Mouse (Mus musculus): ENCODE results near the gene Thbs4. TPM values are rescaled to one million over a fixed set of nuclear protein-coding genes. Genes with fewer than 3 reads are reported as not detected.

Thbs4 gene
- polyA plus RNA-seq, 1 experiment from 2014 or later: 1.4 TPM

DNA sequence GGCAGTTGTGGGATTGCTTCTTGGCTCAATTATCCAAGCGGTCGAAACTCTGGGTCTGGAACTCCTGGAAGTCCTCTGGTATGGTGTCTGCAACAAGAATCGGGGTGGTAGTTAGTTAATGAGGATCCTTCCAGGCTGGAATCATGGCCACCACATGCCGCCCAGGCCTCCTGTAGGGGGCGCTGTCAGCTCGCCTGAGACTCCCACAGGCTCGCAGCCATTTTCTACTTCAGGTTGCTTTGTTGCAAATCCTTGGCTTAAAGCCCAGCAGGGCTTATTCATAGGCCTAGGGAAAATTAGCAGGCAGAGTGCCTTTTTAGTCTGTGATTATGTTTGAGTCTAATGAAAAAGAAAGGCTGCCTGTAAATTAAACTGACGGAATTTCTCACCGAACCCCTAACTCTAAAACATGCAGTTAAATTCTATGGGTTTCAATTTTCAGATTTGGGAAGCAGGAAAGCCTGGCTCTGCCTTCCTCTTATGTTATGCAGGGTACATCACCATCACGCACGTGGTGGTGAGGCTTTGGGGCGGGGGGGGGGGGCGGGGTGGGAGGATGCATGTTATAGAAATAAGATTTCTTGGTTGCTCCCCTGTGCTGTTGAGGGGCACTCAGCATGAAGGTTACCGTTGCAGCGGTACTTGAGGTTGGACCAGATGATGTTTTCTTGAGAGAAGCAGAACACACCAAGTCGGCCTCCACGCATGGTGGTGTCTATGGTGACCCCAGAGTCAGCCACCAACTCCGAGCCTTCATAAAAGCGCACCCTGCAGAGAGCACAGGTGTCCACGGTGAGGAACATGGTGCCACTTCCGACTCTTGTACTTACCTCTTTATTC is 42.7 kb downstream of the Thbs4 start:
- ATAC-seq (ENCODE audit: low read depth): peak; percentile 82
- Histone ChIP-seq H3K27ac (ENCODE audit: low read depth, low read length) (no peak overlapping the region; the same call in 1 of the 2 replicates), H3K36me3 (ENCODE audit: control insufficient read depth, insufficient read depth, low read length) (no peaks in the 10 kb centered on the region), H3K9ac (replicated peaks; ENCODE audit: low read depth, low read length) (no peak overlapping the region), H3K4me2 (ENCODE audit: low read depth, low read length) (no peak overlapping the region), H3K4me1 (ENCODE audit: control insufficient read depth, insufficient read depth, low read length) (no peaks in the 10 kb centered on the region), H3K27me3 (ENCODE audit: control insufficient read depth, insufficient read depth, low read length) (no peaks in the 10 kb centered on the region), H3K9me3 (ENCODE audit: control insufficient read depth, low read length) (no peaks in the 10 kb centered on the region), H3K4me3 (ENCODE audit: low read depth, low read length) (no peak overlapping the region)
- WGBS: 61% methylated on average over 21 of the region's 21 CpGs

- Histone ChIP-seq H3K4me1 (ENCODE audit: control insufficient read depth, insufficient read depth, low read length) (no peaks in the 10 kb centered on the region), H3K27ac (ENCODE audit: low read depth, low read length) (no peak overlapping the region), H3K4me3 (ENCODE audit: low read depth, low read length) (no peak overlapping the region), H3K36me3 (ENCODE audit: control insufficient read depth, insufficient read depth, low read length) (no peaks in the 10 kb centered on the region), H3K9ac (replicated peaks; ENCODE audit: low read depth, low read length) (no peak overlapping the region), H3K9me3 (ENCODE audit: control insufficient read depth, low read length) (no peaks in the 10 kb centered on the region), H3K4me2 (ENCODE audit: low read depth, low read length) (peak overlapping the region; percentile 26; the same call in 1 of the 2 replicates), H3K27me3 (ENCODE audit: control insufficient read depth, insufficient read depth, low read length) (no peaks in the 10 kb centered on the region)
- 19% methylated on average over 7 of the region's 7 CpGs for WGBS
- peak; percentile 77 for ATAC-seq (ENCODE audit: low read depth)
Observed at GRCm38 (mm10) chr13:92750976-92751518, 43.6 kb downstream of the Thbs4 start.

- Histone ChIP-seq H3K4me3 (ENCODE audit: low read depth, low read length) (no peak overlapping the region), H3K9ac (replicated peaks; ENCODE audit: low read depth, low read length) (no peak overlapping the region), H3K36me3 (ENCODE audit: control insufficient read depth, insufficient read depth, low read length) (no peaks in the 10 kb centered on the region), H3K4me1 (ENCODE audit: control insufficient read depth, insufficient read depth, low read length) (no peaks in the 10 kb centered on the region), H3K27me3 (ENCODE audit: control insufficient read depth, insufficient read depth, low read length) (no peaks in the 10 kb centered on the region), H3K4me2 (ENCODE audit: low read depth, low read length) (no peak overlapping the region), H3K9me3 (ENCODE audit: control insufficient read depth, low read length) (no peaks in the 10 kb centered on the region), H3K27ac (ENCODE audit: low read depth, low read length) (no peak overlapping the region)
- ATAC-seq (ENCODE audit: low read depth): no peak
- WGBS: 89% methylated on average over 5 of the region's 5 CpGs
Observed at GRCm38 (mm10) chr13:92743337-92743736, 51.3 kb downstream of the Thbs4 start.

DNA sequence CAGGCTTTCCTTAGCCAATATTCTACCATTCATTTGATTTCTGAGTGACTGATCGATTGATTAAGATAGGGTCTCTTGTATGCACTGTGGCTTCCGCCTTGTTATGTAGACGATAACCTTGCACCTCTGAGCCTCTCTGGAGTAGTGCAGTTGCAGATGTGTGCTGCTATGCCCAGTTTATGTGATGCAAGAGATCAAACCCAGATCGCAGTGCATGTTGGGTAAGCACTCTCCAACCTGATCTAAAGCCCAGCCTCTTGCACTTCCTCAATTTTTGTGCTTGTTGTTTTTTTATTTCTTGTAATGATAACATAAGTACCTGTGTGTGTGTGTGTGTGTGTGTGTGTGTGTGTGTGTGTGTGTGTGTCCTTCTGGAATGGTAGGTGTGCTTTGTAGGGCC is 51.7 kb downstream of the Thbs4 start:
- H3K9me3 ChIP-seq (ENCODE audit: control insufficient read depth, low read length): no peaks in the 10 kb centered on the region
- H3K27me3 ChIP-seq (ENCODE audit: control insufficient read depth, insufficient read depth, low read length): no peaks in the 10 kb centered on the region
- no peak for ATAC-seq (ENCODE audit: low read depth)
- no peaks in the 10 kb centered on the region for H3K4me1 ChIP-seq (ENCODE audit: control insufficient read depth, insufficient read depth, low read length)
- no peak overlapping the region for H3K27ac ChIP-seq (ENCODE audit: low read depth, low read length)
- H3K36me3 ChIP-seq (ENCODE audit: control insufficient read depth, insufficient read depth, low read length): no peaks in the 10 kb centered on the region
- H3K4me2 ChIP-seq (ENCODE audit: low read depth, low read length): no peak overlapping the region
- WGBS: 93% methylated on average over 4 of the region's 4 CpGs
- no peak overlapping the region for H3K4me3 ChIP-seq (ENCODE audit: low read depth, low read length)
- no peak overlapping the region for H3K9ac ChIP-seq (replicated peaks; ENCODE audit: low read depth, low read length)

- Histone ChIP-seq H3K9me3 (ENCODE audit: control insufficient read depth, low read length) (no peaks in the 10 kb centered on the region), H3K4me2 (ENCODE audit: low read depth, low read length) (no peak overlapping the region), H3K36me3 (ENCODE audit: control insufficient read depth, insufficient read depth, low read length) (no peaks in the 10 kb centered on the region), H3K27ac (ENCODE audit: low read depth, low read length) (no peak overlapping the region), H3K9ac (replicated peaks; ENCODE audit: low read depth, low read length) (no peak overlapping the region), H3K4me3 (ENCODE audit: low read depth, low read length) (no peak overlapping the region), H3K27me3 (ENCODE audit: control insufficient read depth, insufficient read depth, low read length) (no peaks in the 10 kb centered on the region), H3K4me1 (ENCODE audit: control insufficient read depth, insufficient read depth, low read length) (no peaks in the 10 kb centered on the region)
- 7% methylated on average over 2 of the region's 2 CpGs for WGBS
- peak; percentile 63; the same call in 1 of the 2 replicates for ATAC-seq (ENCODE audit: low read depth)
Observed at GRCm38 (mm10) chr13:92740671-92741270, 53.8 kb downstream of the Thbs4 start.

GRCm38 (mm10) chr13:92739858-92740257 is 54.8 kb downstream of the Thbs4 start:
- Histone ChIP-seq H3K36me3 (ENCODE audit: control insufficient read depth, insufficient read depth, low read length) (no peaks in the 10 kb centered on the region), H3K9me3 (ENCODE audit: control insufficient read depth, low read length) (no peaks in the 10 kb centered on the region), H3K4me3 (ENCODE audit: low read depth, low read length) (no peak overlapping the region), H3K9ac (replicated peaks; ENCODE audit: low read depth, low read length) (no peak overlapping the region), H3K4me2 (ENCODE audit: low read depth, low read length) (no peak overlapping the region), H3K27ac (ENCODE audit: low read depth, low read length) (no peak overlapping the region), H3K27me3 (ENCODE audit: control insufficient read depth, insufficient read depth, low read length) (no peaks in the 10 kb centered on the region), H3K4me1 (ENCODE audit: control insufficient read depth, insufficient read depth, low read length) (no peaks in the 10 kb centered on the region)
- WGBS: 95% methylated on average over 3 of the region's 3 CpGs
- ATAC-seq (ENCODE audit: low read depth): no peak

- Histone ChIP-seq H3K27me3 (ENCODE audit: control insufficient read depth, insufficient read depth, low read length) (no peaks in the 10 kb centered on the region), H3K4me3 (ENCODE audit: low read depth, low read length) (no peak overlapping the region), H3K9me3 (ENCODE audit: control insufficient read depth, low read length) (no peaks in the 10 kb centered on the region), H3K27ac (ENCODE audit: low read depth, low read length) (no peak overlapping the region), H3K4me2 (ENCODE audit: low read depth, low read length) (no peak overlapping the region), H3K9ac (replicated peaks; ENCODE audit: low read depth, low read length) (no peak overlapping the region), H3K4me1 (ENCODE audit: control insufficient read depth, insufficient read depth, low read length) (no peaks in the 10 kb centered on the region), H3K36me3 (ENCODE audit: control insufficient read depth, insufficient read depth, low read length) (no peaks in the 10 kb centered on the region)
- 82% methylated on average over 3 of the region's 3 CpGs for WGBS
- no peak for ATAC-seq (ENCODE audit: low read depth)
Observed at GRCm38 (mm10) chr13:92738821-92739220, 55.8 kb downstream of the Thbs4 start.

- H3K4me1 ChIP-seq (ENCODE audit: control insufficient read depth, insufficient read depth, low read length): no peaks in the 10 kb centered on the region
- no peaks in the 10 kb centered on the region for H3K36me3 ChIP-seq (ENCODE audit: control insufficient read depth, insufficient read depth, low read length)
- no peaks in the 10 kb centered on the region for H3K27me3 ChIP-seq (ENCODE audit: control insufficient read depth, insufficient read depth, low read length)
- H3K9me3 ChIP-seq (ENCODE audit: control insufficient read depth, low read length): no peaks in the 10 kb centered on the region
- H3K4me2 ChIP-seq (ENCODE audit: low read depth, low read length): no peak overlapping the region
- H3K27ac ChIP-seq (ENCODE audit: low read depth, low read length): 0 out of 2 replicates have a peak overlapping the region, but pooled peaks have one; percentile 8
- no peak overlapping the region for H3K4me3 ChIP-seq (ENCODE audit: low read depth, low read length)
- ATAC-seq (ENCODE audit: low read depth): peak; percentile 61
- 21% methylated on average over 11 of the region's 11 CpGs for WGBS
- no peak overlapping the region for H3K9ac ChIP-seq (replicated peaks; ENCODE audit: low read depth, low read length)
Observed at GRCm38 (mm10) chr13:92736516-92737300, 57.9 kb downstream of the Thbs4 start.

Data from neural tube, embryonic 14.5 days (tissue).